Comparison of ENCODE assay signal across 15 mouse cellular contexts in genomic region chr15:86482362-86482761, GRCm38 (mm10).
"Had no signal": no experiment of that assay in that cellular context is flagged by ENCODE, and none has a peak within 500 bp of the region (broad histone marks: within the 10 kb centered on the region; RNA-seq: fewer than 3 reads in every experiment).

No protein-coding gene starts in this region.

- H3K36me3 ChIP-seq: liver, embryonic 12.5 days; lung, embryonic 15.5 days; midbrain, embryonic 13.5 days; midbrain, embryonic 15.5 days; neural tube, embryonic 12.5 days; stomach, embryonic 15.5 days had no signal

- ATAC-seq: liver, embryonic 12.5 days; midbrain, embryonic 13.5 days; midbrain, embryonic 15.5 days had no signal

- H3K4me1 ChIP-seq: stomach, embryonic 15.5 days had no signal

- H3K9me3 ChIP-seq: liver, embryonic 12.5 days; lung, embryonic 15.5 days; megakaryocyte, embryonic 14.5 days; midbrain, embryonic 13.5 days; midbrain, embryonic 15.5 days; neural tube, embryonic 12.5 days; stomach, embryonic 15.5 days had no signal

- DNase-seq: right cerebral cortex, postnatal 14 days; thymus, adult 2 months; thymus, postnatal 25 days; thymus, postnatal 4 days had no signal

- H3K4me2 ChIP-seq: liver, embryonic 12.5 days; lung, embryonic 15.5 days; midbrain, embryonic 11.5 days; midbrain, embryonic 13.5 days; midbrain, embryonic 15.5 days; neural tube, embryonic 12.5 days; stomach, embryonic 15.5 days had no signal

- H3K9ac ChIP-seq: liver, embryonic 12.5 days; liver, embryonic 14.5 days; lung, embryonic 15.5 days; midbrain, embryonic 13.5 days; midbrain, embryonic 15.5 days; neural tube, embryonic 12.5 days; stomach, embryonic 15.5 days had no signal

- H3K27ac ChIP-seq: liver, embryonic 12.5 days; liver, embryonic 14.5 days; lung, embryonic 15.5 days; macrophage; midbrain, embryonic 13.5 days; midbrain, embryonic 15.5 days; neural tube, embryonic 12.5 days; stomach, embryonic 15.5 days; stomach, postnatal 0 days had no signal

- H3K27me3 ChIP-seq: liver, embryonic 12.5 days; lung, embryonic 15.5 days; megakaryocyte, embryonic 14.5 days; midbrain, embryonic 13.5 days; midbrain, embryonic 15.5 days; neural tube, embryonic 12.5 days; stomach, embryonic 15.5 days had no signal

- H3K4me3 ChIP-seq: liver, embryonic 12.5 days; lung, embryonic 15.5 days; megakaryocyte, embryonic 14.5 days; midbrain, embryonic 13.5 days; midbrain, embryonic 15.5 days; neural tube, embryonic 12.5 days; stomach, embryonic 15.5 days had no signal
